Mouse (Mus musculus): ENCODE results near the gene Wwox. TPM values are rescaled to one million over a fixed set of nuclear protein-coding genes. Genes with fewer than 3 reads are reported as not detected.

Wwox gene
- polyA plus RNA-seq, 1 experiment from 2014 or later: 9.0 TPM

DNA sequence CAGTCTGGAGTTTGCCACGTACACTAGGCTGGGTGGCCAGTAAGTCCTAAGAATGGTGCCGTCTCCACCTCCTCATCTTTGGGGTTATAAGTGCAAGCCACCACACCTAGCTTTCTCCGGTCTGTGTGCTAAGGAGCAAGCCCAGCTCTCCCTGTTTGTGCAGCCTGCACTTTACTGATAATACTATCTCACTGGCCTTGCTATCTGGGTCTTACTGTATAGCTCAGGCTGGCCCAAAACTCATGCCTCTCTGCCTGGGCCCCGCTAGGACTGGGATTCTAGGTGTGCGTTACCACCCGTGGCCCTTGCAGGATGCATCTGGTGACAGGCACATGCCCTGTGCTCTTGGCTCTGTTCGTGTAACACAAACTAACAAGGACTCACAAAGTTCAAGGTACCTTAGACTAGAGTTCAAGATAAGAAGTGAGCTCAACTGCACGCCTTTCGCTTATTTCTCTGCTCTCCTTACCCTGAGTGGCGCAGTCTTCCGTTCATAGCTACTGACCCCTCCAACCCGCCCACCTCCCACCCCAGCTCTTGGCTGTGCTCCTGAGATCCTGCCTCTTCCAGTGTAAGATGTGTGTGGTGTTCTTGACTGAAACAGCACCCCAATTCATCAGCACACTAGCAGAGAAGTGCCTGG lies 618.9 kb downstream of the Wwox start:
- no peak for ATAC-seq (ENCODE audit: extremely low read depth, insufficient number of reproducible peaks, low FRiP score, low TSS enrichment)
- H3K9ac ChIP-seq: no peak overlapping the region
- no peaks in the 10 kb centered on the region for H3K9me3 ChIP-seq
- H3K4me3 ChIP-seq: no peak overlapping the region
- H3K27me3 ChIP-seq (replicated peaks): no peaks in the 10 kb centered on the region
- no peaks in the 10 kb centered on the region for H3K36me3 ChIP-seq
- no peaks in the 10 kb centered on the region for H3K4me1 ChIP-seq
- no peak overlapping the region for H3K4me2 ChIP-seq
- 67% methylated on average over 12 of the region's 12 CpGs for WGBS
- no peak overlapping the region for H3K27ac ChIP-seq (replicated peaks)

DNA sequence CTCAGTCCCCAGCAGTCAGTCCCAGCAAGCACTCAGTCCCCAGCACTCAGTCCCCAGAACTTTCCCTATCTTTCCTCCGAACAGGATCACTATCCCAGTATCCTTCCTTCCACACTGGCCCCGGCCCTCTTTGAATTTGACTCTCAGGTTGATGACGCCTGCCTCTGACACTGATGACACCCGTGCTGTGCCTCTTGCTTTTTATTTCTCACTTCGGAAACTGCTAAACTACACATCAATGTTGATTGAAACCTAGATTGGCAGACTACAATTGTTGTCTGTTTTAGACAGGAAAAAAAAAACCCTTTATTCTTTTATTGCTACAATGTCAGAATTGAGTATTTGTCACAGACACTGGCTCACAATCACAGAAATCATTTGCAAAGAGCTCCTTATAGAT lies 624.2 kb downstream of the Wwox start:
- H3K9me3 ChIP-seq: no peaks in the 10 kb centered on the region
- no peak for ATAC-seq (ENCODE audit: extremely low read depth, insufficient number of reproducible peaks, low FRiP score, low TSS enrichment)
- H3K27ac ChIP-seq (replicated peaks): no peak overlapping the region
- H3K4me3 ChIP-seq: no peak overlapping the region
- H3K9ac ChIP-seq: no peak overlapping the region
- peaks cover 1% of the 10 kb centered on the region for H3K4me1 ChIP-seq
- no peak overlapping the region for H3K4me2 ChIP-seq
- no peaks in the 10 kb centered on the region for H3K36me3 ChIP-seq
- WGBS: 73% methylated on average over 5 of the region's 5 CpGs
- H3K27me3 ChIP-seq (replicated peaks): no peaks in the 10 kb centered on the region

DNA sequence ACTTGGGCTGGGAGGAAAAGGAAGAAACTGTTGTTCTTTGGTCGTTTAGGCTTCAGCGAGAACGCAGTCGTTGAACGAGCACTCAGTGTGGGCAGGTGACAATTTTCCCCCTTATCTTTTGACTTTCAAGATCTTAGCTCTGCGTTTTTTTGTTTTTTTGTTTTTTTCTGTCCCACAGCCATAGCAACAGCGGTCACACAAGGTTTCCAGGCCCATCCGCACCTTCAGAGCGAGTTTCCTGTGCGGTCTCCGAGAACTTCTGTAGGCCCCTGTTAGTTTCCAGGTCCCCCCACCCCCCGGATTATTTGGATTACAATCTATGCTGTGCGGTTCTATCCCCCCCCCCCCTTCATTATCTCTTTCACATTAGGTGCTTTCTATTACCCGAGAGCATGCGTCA lies 625.2 kb downstream of the Wwox start:
- Histone ChIP-seq H3K27me3 (replicated peaks) (no peaks in the 10 kb centered on the region), H3K27ac (replicated peaks) (no peak overlapping the region), H3K9ac (no peak overlapping the region)

DNA sequence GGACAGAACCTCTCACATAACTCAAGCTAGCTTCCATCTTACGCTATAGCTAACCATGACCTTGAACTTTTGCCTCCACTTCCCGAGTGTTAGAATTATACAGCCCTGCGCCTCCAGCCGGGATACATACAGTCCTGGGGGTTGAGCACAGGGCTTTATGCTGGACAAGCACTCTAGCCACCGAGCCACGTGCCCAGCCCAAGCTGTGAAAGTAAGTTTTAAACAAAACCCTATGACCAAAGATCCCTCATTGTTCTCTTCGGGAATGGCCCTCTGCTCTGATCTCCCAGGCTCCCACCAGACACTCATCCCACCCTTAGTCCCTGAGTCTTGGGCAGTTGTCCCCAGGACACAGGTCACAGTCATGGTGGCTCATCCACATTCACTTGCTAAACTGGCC lies 625.9 kb downstream of the Wwox start:
- ATAC-seq (ENCODE audit: extremely low read depth, insufficient number of reproducible peaks, low FRiP score, low TSS enrichment): no peak
- Histone ChIP-seq H3K9me3 (no peaks in the 10 kb centered on the region), H3K27ac (replicated peaks) (no peak overlapping the region), H3K9ac (no peak overlapping the region), H3K36me3 (no peaks in the 10 kb centered on the region), H3K27me3 (replicated peaks) (no peaks in the 10 kb centered on the region), H3K4me2 (no peak overlapping the region), H3K4me1 (peaks cover 10% of the 10 kb centered on the region), H3K4me3 (no peak overlapping the region)
- WGBS: 82% methylated on average over 7 of the region's 7 CpGs

More for the DNA sequence above, 625.2 kb downstream of the Wwox start:
- no peak overlapping the region for H3K4me3 ChIP-seq
- WGBS: 78% methylated on average over 15 of the region's 15 CpGs
- no peak for ATAC-seq (ENCODE audit: extremely low read depth, insufficient number of reproducible peaks, low FRiP score, low TSS enrichment)
- H3K4me1 ChIP-seq: peaks cover 6% of the 10 kb centered on the region
- no peaks in the 10 kb centered on the region for H3K9me3 ChIP-seq
- H3K4me2 ChIP-seq: no peak overlapping the region
- no peaks in the 10 kb centered on the region for H3K36me3 ChIP-seq

DNA sequence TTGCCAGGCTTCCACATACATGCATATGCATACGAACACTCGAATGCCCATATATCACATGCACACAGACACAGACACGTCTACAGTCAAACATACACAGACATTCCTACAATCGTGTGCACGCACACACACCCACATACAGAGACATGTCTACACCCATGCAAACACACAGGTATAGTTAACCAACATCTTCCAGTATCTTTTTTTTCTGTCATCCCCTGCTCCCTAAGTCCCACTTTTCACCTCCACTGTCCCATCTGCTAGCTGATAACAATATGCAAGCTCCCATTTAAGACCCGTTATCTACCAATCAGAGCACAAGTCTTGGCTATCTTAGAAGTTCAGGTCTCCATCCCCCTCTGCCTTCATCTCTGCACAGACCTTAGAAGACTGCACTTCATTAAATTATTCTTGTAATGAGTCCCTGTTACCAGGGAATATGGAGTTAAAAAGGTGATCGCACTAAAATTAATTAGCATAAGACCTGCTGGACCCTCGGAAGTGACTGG lies 627.1 kb downstream of the Wwox start:
- no peaks in the 10 kb centered on the region for H3K36me3 ChIP-seq
- peaks cover 11% of the 10 kb centered on the region for H3K4me1 ChIP-seq
- WGBS: 77% methylated on average over 8 of the region's 8 CpGs
- no peak overlapping the region for H3K27ac ChIP-seq (replicated peaks)
- H3K9ac ChIP-seq: no peak overlapping the region
- no peak for ATAC-seq (ENCODE audit: extremely low read depth, insufficient number of reproducible peaks, low FRiP score, low TSS enrichment)
- no peak overlapping the region for H3K4me3 ChIP-seq
- no peaks in the 10 kb centered on the region for H3K9me3 ChIP-seq
- no peaks in the 10 kb centered on the region for H3K27me3 ChIP-seq (replicated peaks)
- no peak overlapping the region for H3K4me2 ChIP-seq

DNA sequence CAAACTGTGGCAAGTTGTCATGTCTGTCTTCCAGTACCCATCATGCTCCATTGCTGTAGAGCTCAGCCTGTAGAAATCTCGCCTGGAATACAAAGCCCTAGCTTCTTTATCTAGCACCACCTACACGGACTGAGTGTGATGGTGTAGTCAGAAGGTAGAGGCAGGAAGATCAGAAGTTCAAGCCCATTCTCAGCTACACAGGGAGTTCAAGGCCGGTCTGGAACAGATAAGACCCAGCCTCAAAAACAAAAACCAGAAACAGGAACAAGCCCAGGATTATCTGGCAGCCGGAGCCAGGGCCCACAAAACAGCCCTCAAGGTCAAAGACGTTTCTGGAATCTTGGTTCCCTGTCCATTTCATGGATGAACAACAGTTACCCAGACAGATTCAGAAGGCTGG lies 629.3 kb downstream of the Wwox start:
- Histone ChIP-seq H3K4me1 (peaks cover 11% of the 10 kb centered on the region), H3K27me3 (replicated peaks) (no peaks in the 10 kb centered on the region), H3K27ac (replicated peaks) (no peak overlapping the region), H3K4me3 (no peak overlapping the region), H3K9ac (no peak overlapping the region), H3K36me3 (no peaks in the 10 kb centered on the region), H3K9me3 (no peaks in the 10 kb centered on the region), H3K4me2 (no peak overlapping the region)
- 33% methylated on average over 5 of the region's 5 CpGs for WGBS
- ATAC-seq (ENCODE audit: extremely low read depth, insufficient number of reproducible peaks, low FRiP score, low TSS enrichment): no peak

DNA sequence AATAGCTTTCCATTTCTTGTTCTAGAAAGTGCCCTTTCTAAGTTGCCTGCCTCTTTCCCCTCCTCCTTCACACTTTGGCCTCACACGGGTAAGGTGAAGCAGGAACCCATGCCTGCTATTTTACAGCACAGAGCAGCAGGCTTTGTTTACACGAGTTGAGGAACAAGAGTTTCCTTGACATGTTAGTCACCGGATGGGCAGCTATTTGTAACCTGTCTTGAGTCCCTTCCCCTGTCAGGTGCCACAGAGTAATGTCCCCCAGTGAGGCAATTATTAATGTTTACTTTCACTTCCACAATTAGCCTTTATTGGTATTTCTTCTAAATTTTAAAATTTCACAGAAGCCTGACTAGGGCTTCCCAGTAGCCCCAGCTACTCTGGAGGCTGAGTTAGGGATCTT lies 630.8 kb downstream of the Wwox start:
- Histone ChIP-seq H3K27ac (replicated peaks) (no peak overlapping the region), H3K4me2 (no peak overlapping the region), H3K9ac (no peak overlapping the region), H3K4me1 (peaks cover 11% of the 10 kb centered on the region), H3K27me3 (replicated peaks) (no peaks in the 10 kb centered on the region), H3K36me3 (no peaks in the 10 kb centered on the region), H3K9me3 (no peaks in the 10 kb centered on the region), H3K4me3 (no peak overlapping the region)
- ATAC-seq (ENCODE audit: extremely low read depth, insufficient number of reproducible peaks, low FRiP score, low TSS enrichment): no peak
- 35% methylated on average over 3 of the region's 3 CpGs for WGBS

DNA sequence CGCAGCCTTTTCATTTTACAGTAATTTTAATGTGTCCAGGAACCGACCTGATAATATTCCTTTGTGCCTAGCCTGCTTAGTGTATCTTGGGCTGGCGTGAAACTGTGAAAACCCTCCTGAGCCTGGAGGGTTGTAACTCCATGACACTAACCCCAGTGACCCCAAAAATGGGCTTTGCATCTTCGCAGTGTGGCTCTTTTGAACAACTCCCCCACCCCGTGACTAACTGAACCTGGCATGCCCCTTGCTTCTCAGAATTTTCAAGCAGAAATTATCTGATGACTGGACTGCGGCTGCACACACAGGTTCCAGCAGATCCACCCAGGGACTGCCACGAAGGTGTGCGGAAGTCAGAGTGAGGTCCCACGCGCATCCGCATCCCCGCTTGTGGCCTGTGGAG lies 631.8 kb downstream of the Wwox start:
- ATAC-seq (ENCODE audit: extremely low read depth, insufficient number of reproducible peaks, low FRiP score, low TSS enrichment): no peak
- H3K27ac ChIP-seq (replicated peaks): no peak overlapping the region
- peaks cover 11% of the 10 kb centered on the region for H3K4me1 ChIP-seq
- H3K36me3 ChIP-seq: no peaks in the 10 kb centered on the region
- H3K9ac ChIP-seq: no peak overlapping the region
- no peak overlapping the region for H3K4me3 ChIP-seq
- no peaks in the 10 kb centered on the region for H3K9me3 ChIP-seq
- 85% methylated on average over 12 of the region's 12 CpGs for WGBS
- no peaks in the 10 kb centered on the region for H3K27me3 ChIP-seq (replicated peaks)
- H3K4me2 ChIP-seq: no peak overlapping the region

DNA sequence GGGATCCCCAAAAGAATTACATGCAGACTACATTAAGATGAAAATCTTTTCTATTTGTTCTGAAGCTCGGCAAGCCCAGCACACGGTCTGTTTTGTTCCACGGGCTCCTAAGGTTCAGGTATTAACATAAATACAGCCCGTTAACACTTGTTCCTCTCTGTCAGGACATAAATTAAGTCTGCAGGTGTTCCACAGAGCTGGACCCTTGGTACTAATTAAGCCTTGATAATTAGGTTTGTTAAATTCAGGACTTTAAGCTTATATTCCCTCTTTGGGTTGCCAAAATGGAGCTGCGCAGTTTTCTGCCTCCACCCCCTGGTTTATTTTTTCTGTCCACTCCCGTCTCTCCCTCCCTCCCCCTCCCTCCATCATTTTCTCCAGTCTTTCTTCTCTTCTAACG lies 638.8 kb downstream of the Wwox start:
- H3K27me3 ChIP-seq (replicated peaks): no peaks in the 10 kb centered on the region
- no peaks in the 10 kb centered on the region for H3K9me3 ChIP-seq
- 80% methylated on average over 7 of the region's 7 CpGs for WGBS
- ATAC-seq (ENCODE audit: extremely low read depth, insufficient number of reproducible peaks, low FRiP score, low TSS enrichment): no peak
- H3K4me1 ChIP-seq: peaks cover 7% of the 10 kb centered on the region; the same call in 1 of the 2 replicates
- H3K27ac ChIP-seq (replicated peaks): no peak overlapping the region
- H3K9ac ChIP-seq: no peak overlapping the region
- no peak overlapping the region for H3K4me2 ChIP-seq
- H3K4me3 ChIP-seq: no peak overlapping the region
- H3K36me3 ChIP-seq: no peaks in the 10 kb centered on the region

DNA sequence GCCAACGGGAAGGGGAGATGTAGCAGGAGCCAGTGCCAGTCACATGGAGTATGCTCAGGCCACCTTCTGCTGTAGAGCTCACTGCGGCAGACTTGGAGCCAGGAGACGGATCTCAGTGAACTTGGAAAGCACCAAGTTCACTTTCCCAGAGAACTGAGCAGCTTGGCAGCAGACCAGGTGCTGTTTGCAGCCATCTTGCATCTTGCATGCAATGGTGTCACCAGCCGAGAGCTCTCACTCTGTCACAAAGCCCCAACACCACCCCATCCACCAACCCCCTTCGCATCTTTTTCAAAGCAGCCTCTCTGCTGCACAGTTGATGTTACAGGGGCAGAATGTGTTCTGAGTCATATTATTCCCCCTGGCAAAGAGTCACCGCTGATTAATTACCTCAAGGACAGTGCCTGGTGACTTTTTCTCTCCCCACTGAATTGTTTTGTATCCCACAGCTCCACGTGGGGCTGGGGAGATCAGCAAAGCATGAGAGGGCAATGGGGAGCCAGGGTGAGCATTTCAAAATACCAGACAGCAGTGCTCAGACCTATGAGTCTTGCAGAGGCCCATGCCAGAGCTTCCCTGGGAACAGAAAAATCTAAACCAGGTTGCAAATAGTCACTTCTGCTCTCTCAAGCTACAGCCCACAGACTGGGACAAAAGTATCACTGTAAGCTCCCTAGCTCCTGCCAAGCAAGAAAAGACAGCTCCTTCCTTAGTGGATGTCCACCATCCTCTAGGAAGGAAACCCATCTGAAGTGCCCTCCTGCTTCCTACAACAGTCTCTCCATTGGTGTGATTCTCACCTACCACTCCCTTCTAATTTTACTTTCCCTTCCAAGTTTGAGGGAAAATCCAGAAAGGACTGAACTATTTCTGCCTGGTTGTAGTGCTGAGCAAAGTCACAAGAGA lies 642.1 kb downstream of the Wwox start:
- WGBS: 63% methylated on average over 7 of the region's 7 CpGs
- Histone ChIP-seq H3K36me3 (no peaks in the 10 kb centered on the region), H3K27ac (replicated peaks) (no peak overlapping the region), H3K4me3 (no peak overlapping the region), H3K9me3 (no peaks in the 10 kb centered on the region), H3K4me1 (peaks cover 7% of the 10 kb centered on the region; the same call in 1 of the 2 replicates), H3K4me2 (no peak overlapping the region), H3K9ac (no peak overlapping the region), H3K27me3 (replicated peaks) (no peaks in the 10 kb centered on the region)
- ATAC-seq (ENCODE audit: extremely low read depth, insufficient number of reproducible peaks, low FRiP score, low TSS enrichment): no peak

DNA sequence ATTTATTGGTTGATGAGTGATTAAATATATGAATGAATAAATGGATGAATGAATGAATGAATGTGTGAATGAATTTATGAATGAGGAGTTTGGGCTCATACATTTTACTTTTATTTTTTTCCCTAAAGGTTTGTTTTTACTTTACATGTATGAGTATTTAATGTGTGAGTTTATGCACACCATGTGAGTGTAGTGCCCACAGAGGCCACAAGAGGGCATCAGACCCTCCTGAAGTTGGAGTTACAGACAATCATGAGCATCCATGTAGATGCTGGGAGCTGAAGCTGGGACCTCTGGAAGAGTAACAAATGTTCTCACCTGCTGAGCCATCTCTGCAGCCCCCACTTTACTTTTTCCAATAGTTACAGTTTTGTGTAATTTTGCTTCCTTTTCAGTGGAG lies 648.7 kb downstream of the Wwox start:
- Histone ChIP-seq H3K4me2 (no peak overlapping the region), H3K9ac (no peak overlapping the region), H3K27me3 (replicated peaks) (no peaks in the 10 kb centered on the region), H3K4me3 (no peak overlapping the region), H3K4me1 (peaks cover 12% of the 10 kb centered on the region), H3K36me3 (no peaks in the 10 kb centered on the region), H3K9me3 (peaks cover 3% of the 10 kb centered on the region; the same call in 1 of the 2 replicates), H3K27ac (replicated peaks) (no peak overlapping the region)
- ATAC-seq (ENCODE audit: extremely low read depth, insufficient number of reproducible peaks, low FRiP score, low TSS enrichment): no peak

Data from heart, embryonic 13.5 days (tissue).